ENCODE assay signal across 7 mouse cellular contexts in the genomic region with DNA sequence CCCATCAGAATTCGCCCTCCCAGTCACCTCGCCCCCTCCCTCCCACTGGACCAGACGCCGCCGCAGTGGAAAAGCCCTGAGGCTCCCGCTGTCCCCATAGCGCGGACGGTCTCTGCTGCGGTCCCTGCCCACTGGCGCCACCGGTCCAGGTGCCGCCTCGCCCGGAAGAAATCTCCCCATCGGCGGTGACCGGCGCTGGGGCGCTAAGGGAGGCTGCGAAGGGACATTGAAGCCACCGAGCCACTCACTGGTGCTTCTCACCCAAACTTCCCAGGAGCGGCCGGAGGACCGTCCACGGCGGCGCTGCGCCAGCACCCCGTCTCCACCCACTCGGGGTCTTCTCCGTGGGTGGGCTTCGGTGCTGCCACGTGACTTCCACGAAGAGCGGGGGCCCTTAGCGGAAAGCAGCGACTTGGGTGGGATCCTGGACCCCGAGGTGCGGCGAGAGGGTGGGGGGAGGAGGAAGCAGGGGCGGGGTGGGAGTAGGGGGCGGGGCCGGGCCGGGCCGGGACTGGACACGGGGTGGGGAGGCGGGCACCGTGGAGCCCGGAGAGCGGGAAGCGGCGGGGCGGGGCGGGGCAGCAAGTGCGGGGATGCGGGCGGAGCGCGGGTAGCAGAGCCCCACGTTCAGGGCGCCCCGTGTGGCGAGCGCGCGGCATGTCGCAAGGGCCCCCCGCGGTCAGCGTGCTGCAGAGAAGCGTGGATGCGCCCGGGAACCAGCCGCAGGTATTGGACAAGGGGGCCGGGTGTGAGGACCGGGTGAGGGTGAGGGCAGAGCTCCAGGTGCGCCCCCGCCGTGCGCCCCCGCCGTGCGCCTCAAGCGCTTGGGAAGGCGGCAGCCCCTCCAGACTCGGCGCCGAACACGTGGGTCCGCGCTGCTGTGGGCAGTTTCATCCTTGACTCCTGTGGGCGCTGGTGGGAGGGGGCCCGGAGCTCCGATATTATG. TPM values are rescaled to one million over a fixed set of nuclear protein-coding genes. Genes with fewer than 3 reads are reported as not detected.
DNase-seq lines count a peak whose midpoint lies in the region; ATAC-seq and TF ChIP-seq lines count a peak whose summit lies in the region.

A gene (plus strand): TSS at position 46 of the 946 bp plus-strand sequence.

- dilution Hi-C loops in CH12.LX (cut with MboI; ENCODE audit: extremely low pct_ligation_motif_present, extremely low pct_unique_long_range_greater_than_20kb, low sequenced_read_pairs): no loop called here

- peak within 1 kb of the TSS; percentile 61 to 86 (median 66) for H3K4me3 ChIP-seq in CH12.LX (replicated peaks in 1 of 3; ENCODE audit: low read depth in 2 of 3, low read length in 2 of 3, poor library complexity in 1 of 3)
- H3K4me3 ChIP-seq in MEL (ENCODE audit: control insufficient read depth in 1 of 2, insufficient read depth in 1 of 2, low read depth in 2 of 2, low read length in 2 of 2): peak within 1 kb of the TSS; percentile 53 to 57; a peak in 3 of 4 replicates
- H3K4me3 ChIP-seq in forebrain, embryonic 10.5 days: peak within 1 kb of the TSS; percentile 69
- H3K4me3 ChIP-seq in limb, embryonic 13.5 days: peak within 1 kb of the TSS; percentile 64
- H3K4me3 ChIP-seq in midbrain, embryonic 11.5 days (ENCODE audit: low read depth, low read length): peak within 1 kb of the TSS; percentile 62

- peak within 1 kb of the TSS; percentile 84 for H3K4me2 ChIP-seq in CH12.LX (ENCODE audit: insufficient read depth, low read depth, poor library complexity, severe bottlenecking)
- H3K4me2 ChIP-seq in limb, embryonic 13.5 days (replicated peaks): peak within 1 kb of the TSS; percentile 95
- H3K4me2 ChIP-seq in midbrain, embryonic 11.5 days: peak within 1 kb of the TSS; percentile 99

- peak; percentile 43 to 48; a peak in 2 of 4 replicates for ATAC-seq in hematopoietic stem cell, adult 5-6 weeks (replicated peaks in 1 of 2; ENCODE audit: insufficient read depth in 1 of 2, low FRiP score in 2 of 2, low TSS enrichment in 1 of 2, low read depth in 1 of 2, poor library complexity in 2 of 2, severe bottlenecking in 2 of 2)
- peak; percentile 57 for ATAC-seq in limb, embryonic 13.5 days (ENCODE audit: low FRiP score, low read depth)
- peak; percentile 75 for ATAC-seq in midbrain, embryonic 11.5 days (ENCODE audit: low FRiP score)

- H3K36me3 ChIP-seq in CH12.LX (replicated peaks in 1 of 2; ENCODE audit: control insufficient read depth in 1 of 2, insufficient read depth in 1 of 2, low read length in 1 of 2) (peaks cover 10 to 18% of the 10 kb centered on the region in 2 experiments), MEL (ENCODE audit: control insufficient read depth in 1 of 2, insufficient read depth in 2 of 2, low read length in 2 of 2) (peaks cover 0 to 11% of the 10 kb centered on the region in 2 experiments; a peak in 2 of 4 replicates)
- H3K36me3 ChIP-seq in forebrain, embryonic 10.5 days (replicated peaks): no peaks in the 10 kb centered on the region
- H3K36me3 ChIP-seq in limb, embryonic 13.5 days: peaks cover 4% of the 10 kb centered on the region; the same call in 1 of the 2 replicates
- H3K36me3 ChIP-seq in midbrain, embryonic 11.5 days (ENCODE audit: control insufficient read depth, insufficient read depth, low read length): no peaks in the 10 kb centered on the region

- TF ChIP-seq RAD21 in CH12.LX (IDR thresholded peaks at IDR 0.05; ENCODE audit: low read depth, low read length) (no peak), MEL (IDR thresholded peaks at IDR 0.05; ENCODE audit: low read depth, low read length) (no peak)

- H3K9me3 ChIP-seq in CH12.LX (replicated peaks; ENCODE audit: low read length) (peaks cover 9% of the 10 kb centered on the region), MEL (replicated peaks; ENCODE audit: insufficient read depth, low read length) (no peaks in the 10 kb centered on the region)
- H3K9me3 ChIP-seq in forebrain, embryonic 10.5 days: no peaks in the 10 kb centered on the region
- peaks cover 6% of the 10 kb centered on the region; the same call in 1 of the 2 replicates for H3K9me3 ChIP-seq in limb, embryonic 13.5 days
- no peaks in the 10 kb centered on the region; the same call in 1 of the 2 replicates for H3K9me3 ChIP-seq in midbrain, embryonic 11.5 days (ENCODE audit: control insufficient read depth, low read length)

- under 1% methylated on average over 87 of the region's 95 CpGs for WGBS in forebrain, embryonic 10.5 days
- WGBS in limb, embryonic 13.5 days: under 1% methylated on average over 91 of the region's 95 CpGs
- 1% methylated on average over 88 of the region's 95 CpGs for WGBS in midbrain, embryonic 11.5 days

- no peaks in the 10 kb centered on the region for H3K27me3 ChIP-seq in CH12.LX (replicated peaks)
- no peaks in the 10 kb centered on the region for H3K27me3 ChIP-seq in MEL (ENCODE audit: control insufficient read depth in 1 of 2, insufficient read depth in 2 of 2, low read length in 2 of 2)
- peaks cover 56% of the 10 kb centered on the region for H3K27me3 ChIP-seq in forebrain, embryonic 10.5 days (ENCODE audit: poor library complexity, severe bottlenecking)
- peaks cover 17% of the 10 kb centered on the region; the same call in 1 of the 2 replicates for H3K27me3 ChIP-seq in limb, embryonic 13.5 days
- H3K27me3 ChIP-seq in midbrain, embryonic 11.5 days (ENCODE audit: control insufficient read depth, insufficient read depth, low read length): peaks cover 21% of the 10 kb centered on the region

- H3K27ac ChIP-seq in CH12.LX (ENCODE audit: insufficient read depth, low read depth) (peak within 1 kb of the TSS; percentile 82), MEL (ENCODE audit: control insufficient read depth, low read depth, low read length) (no peak within 1 kb of the TSS)
- peak within 1 kb of the TSS; percentile 80 for H3K27ac ChIP-seq in forebrain, embryonic 10.5 days
- peak within 1 kb of the TSS; percentile 48 for H3K27ac ChIP-seq in limb, embryonic 13.5 days
- no peak within 1 kb of the TSS for H3K27ac ChIP-seq in midbrain, embryonic 11.5 days (ENCODE audit: low read depth, low read length)

- peaks cover 23 to 78% of the 10 kb centered on the region in 2 experiments for H3K4me1 ChIP-seq in CH12.LX (ENCODE audit: control insufficient read depth in 1 of 2, insufficient read depth in 2 of 2)
- H3K4me1 ChIP-seq in MEL (ENCODE audit: control insufficient read depth in 1 of 2, insufficient read depth in 2 of 2, low read length in 2 of 2): peaks cover 10 to 40% of the 10 kb centered on the region in 2 experiments
- H3K4me1 ChIP-seq in forebrain, embryonic 10.5 days: peaks cover 26% of the 10 kb centered on the region
- peaks cover 28% of the 10 kb centered on the region for H3K4me1 ChIP-seq in limb, embryonic 13.5 days
- H3K4me1 ChIP-seq in midbrain, embryonic 11.5 days (ENCODE audit: control insufficient read depth, insufficient read depth, low read length): peaks cover 3% of the 10 kb centered on the region; the same call in 1 of the 2 replicates

- TF ChIP-seq EP300 in CH12.LX (IDR thresholded peaks at IDR 0.05; ENCODE audit: low read length): no peak
- no peak for TF ChIP-seq EP300 in MEL (IDR thresholded peaks at IDR 0.05; ENCODE audit: low read depth in 1 of 2, low read length in 2 of 2)

- H3K79me2 ChIP-seq in CH12.LX (replicated peaks; ENCODE audit: control insufficient read depth, extremely low read depth, insufficient read depth, poor library complexity, severe bottlenecking) (peaks cover 6% of the 10 kb centered on the region; the same call in 1 of the 2 replicates), MEL (ENCODE audit: control insufficient read depth, insufficient read depth, low read length, poor library complexity) (no peaks in the 10 kb centered on the region)

- peak within 1 kb of the TSS; percentile 78 for H3K9ac ChIP-seq in CH12.LX (ENCODE audit: insufficient read depth, low read depth)
- H3K9ac ChIP-seq in MEL (ENCODE audit: control insufficient read depth, low read depth, low read length, poor library complexity, severe bottlenecking): peak within 1 kb of the TSS; percentile 53
- peak within 1 kb of the TSS; percentile 71 for H3K9ac ChIP-seq in limb, embryonic 13.5 days
- H3K9ac ChIP-seq in midbrain, embryonic 11.5 days (ENCODE audit: low read length): peak within 1 kb of the TSS; percentile 57

- DNase-seq in CH12.LX (ENCODE audit: extremely low read depth) (no peak), MEL (ENCODE audit: low read depth, low spot score) (peak; percentile 49)
- DNase-seq in forebrain, embryonic 10.5 days (ENCODE audit: extremely low spot score, low spot score): peak; percentile 53
- DNase-seq in midbrain, embryonic 11.5 days (ENCODE audit: low spot score, missing footprints): peak; percentile 92
- peak; percentile 27 for DNase-seq in testis, postnatal 14 days (ENCODE audit: low spot score)

- TF ChIP-seq CTCF in CH12.LX (conservative IDR thresholded peaks at IDR 0.05 in 1 of 2, IDR thresholded peaks at IDR 0.05 in 1 of 2; ENCODE audit: low read depth in 2 of 2, low read length in 2 of 2): peak in 1 of 2 experiments; percentile 40; a peak in 1 of 4 replicates
- peak in 2 of 3 experiments; percentile 20 to 53; a peak in 4 of 6 replicates for TF ChIP-seq CTCF in MEL (IDR thresholded peaks at IDR 0.05 in 2 of 3, conservative IDR thresholded peaks at IDR 0.05 in 1 of 3; ENCODE audit: control insufficient read depth in 1 of 3, insufficient read depth in 1 of 3, low read depth in 2 of 3, low read length in 3 of 3, poor library complexity in 1 of 3, severe bottlenecking in 1 of 3)

- in situ Hi-C loops in CH12.LX (cut with MboI; ENCODE audit: low pct_ligation_motif_present, low pct_unique_long_range_greater_than_20kb, low sequenced_read_pairs): loop anchor here (10.0 kb wide), 1 partner anchor 87 kb away; no protein-coding TSS in a partner anchor

- TF ChIP-seq POLR2A in CH12.LX (IDR thresholded peaks at IDR 0.05; ENCODE audit: low read depth, low read length) (no peak), MEL (IDR thresholded peaks at IDR 0.05; ENCODE audit: control insufficient read depth in 1 of 2, insufficient read depth in 1 of 2, low read depth in 1 of 2, low read length in 2 of 2, poor library complexity in 1 of 2) (no peak)

TF ChIP-seq in CH12.LX, 34 proteins besides CTCF, POLR2A, EP300 and RAD21 (continues in another document):
- TF ChIP-seq TBP (conservative IDR thresholded peaks at IDR 0.05; ENCODE audit: low read depth, low read length): no peak

TF ChIP-seq in MEL, 35 proteins besides CTCF, POLR2A, EP300 and RAD21 (continues in another document):
- TF ChIP-seq USF1 (IDR thresholded peaks at IDR 0.05; ENCODE audit: low read depth, low read length): peak; percentile 49

RNA-seq across cellular contexts. Expression of the gene that starts here (rescaled TPM):
- total RNA-seq in CH12.LX (2012; rRNA removed): 38.7 and 50.4 TPM in 2 replicates
- 33.0 and 44.7 TPM in 2 replicates for total RNA-seq in CH12.LX (2014; rRNA removed)
- polyA plus RNA-seq in CH12.LX (2012; ENCODE audit: insufficient read length, low read depth): 42.5 and 48.1 TPM in 2 replicates
- total RNA-seq in MEL (2012; rRNA removed): 1.5 and 2.4 TPM in 2 replicates
- polyA plus RNA-seq in MEL (2012; ENCODE audit: insufficient read depth in 1 of 2, insufficient read length in 2 of 2, low read depth in 1 of 2, low replicate concordance in 2 of 2, missing spikeins in 1 of 2): 1 to 10 TPM in 1 of 2 experiments, not detected in 1; 2.4 TPM
- polyA plus RNA-seq in forebrain, embryonic 10.5 days (2016; fragmentation: Nextera tagmentation; extraction: Ambion mirVana): 8.0 and 9.7 TPM in 2 replicates
- 1.1 TPM in 1 of 2 replicates, not detected in the other for total RNA-seq in hematopoietic stem cell, adult 5-6 weeks (2017)
- 16.6 and 16.7 TPM in 2 replicates for polyA plus RNA-seq in limb, embryonic 13.5 days (2015; fragmentation: Nextera tagmentation; extraction: Ambion mirVana)
- 2.9 and 3.5 TPM in 2 replicates for polyA plus RNA-seq in midbrain, embryonic 11.5 days (2014; fragmentation: Nextera tagmentation; extraction: Ambion mirVana)

Comparison
In these comparisons a context has a peak if more than half of its experiments do, and no peak if none do; other contexts are left out.
1. RNA of the gene that starts here (total RNA-seq): 33.0 to 50.4 TPM in CH12.LX; 1.5 to 2.4 TPM in MEL and 1.1 TPM in hematopoietic stem cell, adult 5-6 weeks; every median in the first group is over 10 times any median in the second.
2. H3K27ac ChIP-seq: peak in CH12.LX (single experiment), forebrain, embryonic 10.5 days (single experiment) and limb, embryonic 13.5 days (single experiment); none in MEL (single experiment) and midbrain, embryonic 11.5 days (single experiment).
3. Peak in every context shown above with its lines, with median percentiles within 50 percentile points of each other: H3K4me2 ChIP-seq, H3K4me3 ChIP-seq, H3K9ac ChIP-seq and ATAC-seq.